Mouse (Mus musculus) telencephalon, adult 2 months (tissue): ENCODE data around the gene Apol9b.
"Not testable (repeated sequence)": the region's sequence is repeated elsewhere in the genome, so short reads cannot be mapped to it uniquely, and the experiment has no call there.

ENCODE experiments used
- DNase-seq: peaks from one replicate; pipeline ENCODE4 v3.0.0-alpha.2; 2011; ENCODE audit warnings: low read depth, low spot score

Gene Apol9b

GRCm38 (mm10) chr15:77728739-77729138 is at the start of gene Apol9b:
Apol9b (plus strand) TSS chr15:77729039.
- DNase-seq: not testable (repeated sequence)

- not testable (repeated sequence) for DNase-seq
These were observed 44.9 kb upstream of the Apol9b start for GRCm38 (mm10) chr15:77683944-77684343.

GRCm38 (mm10) chr15:77691532-77692311 is 37.1 kb upstream of the Apol9b start:
- DNase-seq: not testable (repeated sequence)

GRCm38 (mm10) chr15:77694687-77695295 is 34.0 kb upstream of the Apol9b start:
- DNase-seq: not testable (repeated sequence)

GRCm38 (mm10) chr15:77698656-77699055 is 30.2 kb upstream of the Apol9b start, which contains the start of gene Apol7e:
Apol7e (plus strand) TSS chr15:77698857.
- DNase-seq: not testable (repeated sequence)

- DNase-seq: not testable (repeated sequence)
These were observed 23.5 kb upstream of the Apol9b start for GRCm38 (mm10) chr15:77705306-77705705.

- DNase-seq: not testable (repeated sequence)
These were observed 19.9 kb upstream of the Apol9b start for GRCm38 (mm10) chr15:77708936-77709335.

GRCm38 (mm10) chr15:77718240-77718639 is 10.6 kb upstream of the Apol9b start:
- DNase-seq: not testable (repeated sequence)

GRCm38 (mm10) chr15:77721509-77721908 is 7.3 kb upstream of the Apol9b start:
- DNase-seq: not testable (repeated sequence)

- not testable (repeated sequence) for DNase-seq
These were observed 4.5 kb upstream of the Apol9b start for GRCm38 (mm10) chr15:77724208-77724911.

- not testable (repeated sequence) for DNase-seq
These were observed 3.3 kb upstream of the Apol9b start for GRCm38 (mm10) chr15:77725393-77726020.

- DNase-seq: not testable (repeated sequence)
These were observed 1.7 kb upstream of the Apol9b start for GRCm38 (mm10) chr15:77727139-77727538.

GRCm38 (mm10) chr15:77727745-77728144 is 1.1 kb upstream of the Apol9b start:
- not testable (repeated sequence) for DNase-seq

- DNase-seq: no peak
These were observed 2.8 kb downstream of the Apol9b start for GRCm38 (mm10) chr15:77731605-77732004.

- not testable (repeated sequence) for DNase-seq
These were observed 4.0 kb downstream of the Apol9b start for GRCm38 (mm10) chr15:77732851-77733250.

- not testable (repeated sequence) for DNase-seq
These were observed 4.5 kb downstream of the Apol9b start for GRCm38 (mm10) chr15:77733380-77733779.

GRCm38 (mm10) chr15:77733903-77734302 is 5.1 kb downstream of the Apol9b start:
- DNase-seq: not testable (repeated sequence)

- DNase-seq: no peak
These were observed 11.9 kb downstream of the Apol9b start for GRCm38 (mm10) chr15:77740511-77741297.

- not testable (repeated sequence) for DNase-seq
These were observed 12.7 kb downstream of the Apol9b start for GRCm38 (mm10) chr15:77741556-77741955.

- no peak for DNase-seq
These were observed 15.8 kb downstream of the Apol9b start for GRCm38 (mm10) chr15:77744632-77745031.

GRCm38 (mm10) chr15:77745081-77745480 is 16.2 kb downstream of the Apol9b start:
- no peak for DNase-seq
